Mouse (Mus musculus) neural tube, embryonic 15.5 days (tissue): Measurements from ENCODE around the gene Usp13. TPM values are rescaled to one million over a fixed set of nuclear protein-coding genes. Genes with fewer than 3 reads are reported as not detected.

Experiments used
- ATAC-seq: fragments of 200-750 bp; cut with Nextera tagmentation; 2 replicates; pipeline ENCODE4 v1.8.0; 2017; ENCODE audit warnings: mild to moderate bottlenecking, moderate TSS enrichment, moderate library complexity; ENCODE audit not compliant: low FRiP score
- H3K27ac ChIP-seq: fragments of 300-500 bp; sonication (generic); replicated peaks from 2 replicates; pipeline ENCODE4 v1.5.1; 2015; ENCODE audit warnings: mild to moderate bottlenecking, inconsistent platforms
- H3K27me3 ChIP-seq: fragments of 300-500 bp; sonication (generic); replicated peaks from 2 replicates; pipeline ENCODE4 v1.6.1; 2015; ENCODE audit warnings: inconsistent platforms
- H3K36me3 ChIP-seq: fragments of 300-500 bp; sonication (generic); 2 replicates; pipeline ENCODE4 v1.6.1; 2015; ENCODE audit warnings: inconsistent platforms
- H3K4me1 ChIP-seq: fragments of 300-500 bp; sonication (generic); 2 replicates; pipeline ENCODE4 v1.6.1; 2015; ENCODE audit warnings: inconsistent platforms
- H3K4me2 ChIP-seq: fragments of 300-500 bp; sonication (generic); 2 replicates; pipeline ENCODE4 v1.6.1; 2015; ENCODE audit warnings: inconsistent platforms, mild to moderate bottlenecking, moderate library complexity
- H3K4me3 ChIP-seq: fragments of 300-500 bp; sonication (generic); replicated peaks from 2 replicates; pipeline ENCODE4 v1.5.1; 2015; ENCODE audit warnings: mild to moderate bottlenecking, inconsistent platforms
- H3K9ac ChIP-seq: fragments of 300-500 bp; sonication (generic); replicated peaks from 2 replicates; pipeline ENCODE4 v1.6.1; 2015; ENCODE audit warnings: mild to moderate bottlenecking, inconsistent platforms
- H3K9me3 ChIP-seq: fragments of 300-500 bp; sonication (generic); replicated peaks from 2 replicates; pipeline ENCODE4 v1.6.1; 2016; ENCODE audit warnings: inconsistent platforms
- WGBS: fragments of 180-500 bp; shearing (Covaris S2); methylation state at CpG from one replicate; pipeline ENCODE4 v1.1.7; 2015; ENCODE audit warnings: mixed read lengths; 5-methylcytosine and 5-hydroxymethylcytosine counted together
- polyA plus RNA-seq: library from polyadenylated mRNA; unstranded; fragments of >200 nt; fragmentation: Nextera tagmentation; extraction: Ambion mirVana; gene quantifications from 2 replicates; pipeline ENCODE4 v1.2.1, GENCODE M21; 2015

The Usp13 gene
- polyA plus RNA-seq, 1 experiment from 2014 or later, result 18.2 TPM

DNA sequence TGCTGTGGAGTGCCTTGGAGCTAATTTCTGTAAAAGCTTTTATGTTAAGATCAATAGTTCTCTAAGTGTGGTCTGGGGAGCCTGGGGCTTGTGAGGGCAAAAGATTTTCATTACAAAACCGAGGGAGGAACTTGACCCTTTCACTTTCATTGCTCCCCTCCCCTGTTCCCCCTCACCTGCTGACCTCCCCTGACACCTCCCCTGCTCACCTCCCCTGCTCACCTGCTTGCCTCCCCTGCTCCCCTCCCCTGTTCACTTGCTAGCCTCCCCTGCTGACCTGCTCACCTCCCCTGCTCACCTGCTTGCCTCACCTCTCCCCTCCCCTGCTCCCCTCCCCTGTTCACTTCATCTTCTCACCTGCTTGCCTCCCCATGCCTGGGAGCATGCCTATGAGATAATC is 134.0 kb downstream of the Usp13 start:
- Histone ChIP-seq H3K27me3 (no peaks in the 10 kb centered on the region), H3K4me1 (peaks cover 3% of the 10 kb centered on the region; the same call in 1 of the 2 replicates), H3K9me3 (no peaks in the 10 kb centered on the region), H3K4me3 (no peak overlapping the region), H3K27ac (no peak overlapping the region), H3K36me3 (no peaks in the 10 kb centered on the region), H3K4me2 (no peak overlapping the region), H3K9ac (no peak overlapping the region)
- no peak; the same call in 1 of the 2 replicates for ATAC-seq
- WGBS, result 6% methylated on average over 1 of the region's 1 CpGs

DNA sequence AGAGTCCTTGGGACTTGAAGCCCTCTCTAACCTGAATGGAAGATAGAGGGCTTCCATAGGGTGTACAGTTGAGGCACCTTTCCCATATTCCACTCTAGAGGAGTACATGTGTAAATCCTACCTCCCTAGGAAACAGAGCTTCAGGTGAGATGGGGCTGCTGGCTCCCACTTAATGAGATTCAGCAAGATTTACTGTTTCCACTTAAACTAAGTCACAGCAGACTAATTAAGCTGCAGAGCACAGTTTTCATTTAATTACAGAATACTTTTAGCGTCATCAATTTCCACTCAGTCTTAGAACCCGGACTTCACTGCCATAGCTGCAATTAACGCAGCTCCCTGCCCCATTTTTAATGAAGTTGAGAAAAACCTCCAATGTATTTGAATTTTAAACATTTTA is 144.1 kb downstream of the Usp13 start:
- no peak overlapping the region for H3K4me2 ChIP-seq
- no peak overlapping the region for H3K4me3 ChIP-seq
- peaks cover 11% of the 10 kb centered on the region for H3K4me1 ChIP-seq
- ATAC-seq, result peak; percentile 84
- 0 out of 2 replicates have a peak overlapping the region, but pooled peaks have one; percentile 28 for H3K27ac ChIP-seq
- WGBS, result 48% methylated on average over 3 of the region's 3 CpGs
- H3K36me3 ChIP-seq, result no peaks in the 10 kb centered on the region
- H3K9me3 ChIP-seq, result no peaks in the 10 kb centered on the region
- H3K9ac ChIP-seq, result no peak overlapping the region
- no peaks in the 10 kb centered on the region for H3K27me3 ChIP-seq

- Histone ChIP-seq H3K36me3 (no peaks in the 10 kb centered on the region), H3K27me3 (no peaks in the 10 kb centered on the region), H3K4me2 (no peak overlapping the region), H3K9me3 (no peaks in the 10 kb centered on the region), H3K4me1 (peaks cover 16% of the 10 kb centered on the region), H3K9ac (no peak overlapping the region), H3K4me3 (no peak overlapping the region), H3K27ac (no peak overlapping the region)
- WGBS, result 2% methylated on average over 2 of the region's 2 CpGs
- no peak for ATAC-seq
These were observed 148.2 kb downstream of the Usp13 start for GRCm38 (mm10) chr3:32965528-32965927.

DNA sequence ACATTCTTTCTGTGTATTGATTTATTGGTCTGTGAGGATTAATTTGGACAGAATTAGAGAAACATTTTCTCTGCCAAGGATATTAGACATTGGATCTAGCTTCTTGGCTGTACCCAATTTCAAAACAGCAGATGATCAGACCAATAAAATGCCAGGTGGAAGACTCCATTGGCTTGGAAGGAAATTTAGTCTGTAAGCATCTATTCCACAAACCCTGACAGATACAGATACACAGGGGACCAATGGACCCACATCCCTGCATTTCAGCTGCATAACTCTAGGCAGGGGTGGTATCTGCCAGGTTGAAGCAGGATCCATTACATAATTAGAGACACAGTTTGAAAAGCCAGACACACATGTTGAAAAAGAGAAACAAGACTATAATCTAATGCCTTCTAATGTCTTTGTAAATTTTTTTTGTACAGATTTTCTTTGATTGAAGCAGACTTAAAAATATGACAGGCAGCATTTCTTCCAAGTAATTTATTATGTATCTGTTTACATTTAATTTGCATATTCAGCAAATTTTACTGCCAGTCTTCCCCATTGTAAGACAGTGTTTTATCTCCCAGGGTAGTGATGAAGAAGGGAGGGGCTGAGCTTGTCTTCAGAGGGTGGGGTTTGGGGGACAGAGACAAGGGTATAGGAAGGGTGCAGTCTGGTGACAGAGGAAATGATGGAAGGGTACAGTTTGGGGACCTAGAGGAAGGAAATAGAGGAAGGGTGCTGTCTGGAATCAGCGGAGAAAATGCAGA is 151.5 kb downstream of the Usp13 start:
- Histone ChIP-seq H3K9ac (no peak overlapping the region), H3K27me3 (no peaks in the 10 kb centered on the region), H3K4me3 (no peak overlapping the region), H3K9me3 (no peaks in the 10 kb centered on the region), H3K4me2 (no peak overlapping the region), H3K36me3 (no peaks in the 10 kb centered on the region), H3K27ac (0 out of 2 replicates have a peak overlapping the region, but pooled peaks have one; percentile 5), H3K4me1 (peaks cover 4% of the 10 kb centered on the region; the same call in 1 of the 2 replicates)
- WGBS, result 96% methylated on average over 1 of the region's 1 CpGs
- ATAC-seq, result peak; percentile 69

DNA sequence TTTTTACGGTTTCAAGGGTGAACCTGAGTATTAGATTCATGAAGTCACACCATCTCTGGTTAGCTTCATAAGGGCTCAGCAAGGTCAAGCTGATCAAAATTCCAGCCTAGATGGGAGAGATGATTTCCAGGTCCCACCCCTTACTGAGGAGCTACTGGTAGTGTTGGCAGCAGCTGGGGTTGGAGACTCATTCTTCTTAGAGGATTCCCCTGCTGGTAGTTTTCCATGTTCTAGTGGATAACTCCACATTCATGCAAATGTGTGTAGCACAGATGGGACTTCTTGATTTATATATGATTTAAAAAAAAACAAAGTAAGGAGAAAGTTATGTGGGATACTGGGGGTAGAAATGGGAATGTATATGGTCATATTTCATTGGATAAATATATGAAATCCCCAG is 152.9 kb downstream of the Usp13 start:
- H3K36me3 ChIP-seq, result no peaks in the 10 kb centered on the region
- H3K4me2 ChIP-seq, result no peak overlapping the region
- no peak overlapping the region for H3K4me3 ChIP-seq
- no peaks in the 10 kb centered on the region for H3K9me3 ChIP-seq
- H3K27ac ChIP-seq, result no peak overlapping the region
- 96% methylated on average over 1 of the region's 1 CpGs for WGBS
- H3K4me1 ChIP-seq, result peaks cover 4% of the 10 kb centered on the region; the same call in 1 of the 2 replicates
- ATAC-seq, result no peak
- no peaks in the 10 kb centered on the region for H3K27me3 ChIP-seq
- H3K9ac ChIP-seq, result no peak overlapping the region

DNA sequence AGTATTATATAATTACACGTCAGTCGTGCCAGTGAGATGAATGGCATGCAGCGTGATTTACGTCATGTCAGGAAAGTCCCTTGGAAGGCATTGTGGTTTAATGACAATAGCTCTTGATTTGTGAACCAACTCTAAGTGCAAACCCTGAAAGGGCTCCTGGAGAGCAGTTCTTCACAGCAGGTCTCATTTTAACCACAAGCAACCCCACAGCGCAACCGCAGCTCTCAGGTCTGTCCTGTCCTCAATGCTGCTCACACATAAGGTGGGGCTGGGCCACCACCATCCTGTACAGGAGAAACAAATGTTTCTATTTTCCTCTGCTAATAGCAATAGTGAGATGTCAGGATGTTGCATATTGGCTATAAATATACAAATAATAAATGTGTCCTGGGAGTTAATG is 161.9 kb downstream of the Usp13 start:
- WGBS, result 19% methylated on average over 6 of the region's 6 CpGs
- H3K4me1 ChIP-seq, result 0 out of 2 replicates have a peak, but pooled peaks cover 4% of the 10 kb centered on the region
- H3K27me3 ChIP-seq, result no peaks in the 10 kb centered on the region
- no peak overlapping the region for H3K9ac ChIP-seq
- no peaks in the 10 kb centered on the region for H3K36me3 ChIP-seq
- H3K4me2 ChIP-seq, result no peak overlapping the region
- H3K9me3 ChIP-seq, result no peaks in the 10 kb centered on the region
- ATAC-seq, result no peak
- H3K27ac ChIP-seq, result no peak overlapping the region
- H3K4me3 ChIP-seq, result no peak overlapping the region

GRCm38 (mm10) chr3:32979981-32980380 is 162.6 kb downstream of the Usp13 start:
- H3K9me3 ChIP-seq, result no peaks in the 10 kb centered on the region
- no peaks in the 10 kb centered on the region for H3K36me3 ChIP-seq
- H3K4me2 ChIP-seq, result no peak overlapping the region
- H3K9ac ChIP-seq, result no peak overlapping the region
- WGBS, result 42% methylated on average over 4 of the region's 4 CpGs
- no peak for ATAC-seq
- H3K27me3 ChIP-seq, result no peaks in the 10 kb centered on the region
- no peak overlapping the region for H3K4me3 ChIP-seq
- H3K4me1 ChIP-seq, result 0 out of 2 replicates have a peak, but pooled peaks cover 4% of the 10 kb centered on the region
- no peak overlapping the region for H3K27ac ChIP-seq

GRCm38 (mm10) chr3:32985141-32985540 is 167.8 kb downstream of the Usp13 start:
- no peak for ATAC-seq
- Histone ChIP-seq H3K4me3 (no peak overlapping the region), H3K4me2 (no peak overlapping the region), H3K9me3 (no peaks in the 10 kb centered on the region), H3K4me1 (no peaks in the 10 kb centered on the region), H3K27ac (no peak overlapping the region), H3K27me3 (no peaks in the 10 kb centered on the region), H3K9ac (no peak overlapping the region), H3K36me3 (no peaks in the 10 kb centered on the region)
- WGBS, result 76% methylated on average over 3 of the region's 3 CpGs

Other genes starting within 250 kb of the Usp13 start
- gene Gnb4, start 201.0 kb upstream of the Usp13 start, polyA plus RNA-seq, result 101 and 106 TPM in 2 replicates
- 51.9 and 75.0 TPM in 2 replicates for gene Actl6a, start 111.2 kb upstream of the Usp13 start, polyA plus RNA-seq
- gene Ndufb5, start 80.6 kb upstream of the Usp13 start, polyA plus RNA-seq, result 325 and 351 TPM in 2 replicates
- 31.4 and 31.7 TPM in 2 replicates for gene Mrpl47, start 79.9 kb upstream of the Usp13 start, polyA plus RNA-seq